Mouse (Mus musculus) hindbrain, embryonic 11.5 days (tissue): Measurements from ENCODE around the gene Sbk2. TPM values are rescaled to one million over a fixed set of nuclear protein-coding genes. Genes with fewer than 3 reads are reported as not detected.

Source experiments
- ATAC-seq: fragments of 200-750 bp; cut with Nextera tagmentation; 2 replicates; pipeline ENCODE4 v1.8.0; 2017; ENCODE audit warnings: mild to moderate bottlenecking, moderate TSS enrichment, moderate library complexity; ENCODE audit not compliant: low FRiP score
- DNase-seq: peaks from one replicate; pipeline ENCODE4 v3.0.0-alpha.2; 2015; ENCODE audit warnings: low spot score
- H3K27ac ChIP-seq: fragments of 300-500 bp; sonication (generic); 2 replicates; pipeline ENCODE4 v1.5.1; 2014; ENCODE audit warnings: mild to moderate bottlenecking, low read depth, low read length
- H3K27me3 ChIP-seq: fragments of 300-500 bp; sonication (generic); 2 replicates; pipeline ENCODE4 v1.6.1; 2014; ENCODE audit warnings: mild to moderate bottlenecking, low read length, moderate library complexity, mixed read lengths; ENCODE audit not compliant: control insufficient read depth, insufficient read depth
- H3K36me3 ChIP-seq: fragments of 300-500 bp; sonication (generic); 2 replicates; pipeline ENCODE4 v1.6.1; 2014; ENCODE audit warnings: mild to moderate bottlenecking, low read length, moderate library complexity, mixed read lengths; ENCODE audit not compliant: control insufficient read depth, insufficient read depth
- H3K4me1 ChIP-seq: fragments of 300-500 bp; sonication (generic); replicated peaks from 2 replicates; pipeline ENCODE4 v1.6.1; 2014; ENCODE audit warnings: low read length, mixed read lengths; ENCODE audit not compliant: control insufficient read depth, insufficient read depth
- H3K4me2 ChIP-seq: fragments of 300-500 bp; sonication (generic); replicated peaks from 2 replicates; pipeline ENCODE4 v1.6.1; 2014; ENCODE audit warnings: mild to moderate bottlenecking, low read depth, low read length
- H3K4me3 ChIP-seq: fragments of 300-500 bp; sonication (generic); 2 replicates; pipeline ENCODE4 v1.5.1; 2014; ENCODE audit warnings: low read depth, low read length
- H3K9ac ChIP-seq: fragments of 300-500 bp; sonication (generic); 2 replicates; pipeline ENCODE4 v1.6.1; 2014; ENCODE audit warnings: low read depth, low read length
- H3K9me3 ChIP-seq: fragments of 300-500 bp; sonication (generic); 2 replicates; pipeline ENCODE4 v1.6.1; 2016; ENCODE audit warnings: low read length; ENCODE audit not compliant: control insufficient read depth
- whole genome bisulfite sequencing: fragments of 180-500 bp; shearing (Covaris S2); extraction: QIAGEN DNeasy Blood & Tissue Kit; methylation state at CpG from one replicate; pipeline ENCODE4 v1.1.7; 2014; 5-methylcytosine and 5-hydroxymethylcytosine counted together
- polyA plus RNA-seq: library from polyadenylated mRNA; unstranded; fragments of >200 nt; fragmentation: Nextera tagmentation; extraction: Ambion mirVana; gene quantifications from 2 replicates; pipeline ENCODE4 v1.2.1, GENCODE M21; 2014

Gene Sbk2
- polyA plus RNA-seq, 1 experiment from 2014 or later: 0.09 TPM

DNA sequence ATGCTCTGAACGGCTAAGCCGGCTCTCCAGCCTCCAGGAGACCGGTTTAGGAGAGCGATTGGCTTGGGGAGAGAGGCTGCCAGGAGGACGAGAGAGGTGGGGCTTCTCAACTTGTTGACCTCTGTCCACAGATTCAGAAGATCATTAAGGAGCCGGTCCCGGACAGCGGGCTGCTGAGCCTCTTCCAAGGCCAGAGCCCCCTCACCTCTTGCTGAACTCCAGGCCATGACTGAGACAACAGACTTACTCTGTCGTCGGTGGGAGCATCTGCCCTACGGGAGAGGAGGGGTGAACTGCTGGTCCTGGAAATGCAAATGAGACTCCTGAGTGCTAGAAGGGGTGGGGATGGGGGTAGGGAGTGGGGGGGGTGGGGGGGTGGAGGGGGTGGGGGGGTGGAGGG lies 69.0 kb downstream of the Sbk2 start:
- WGBS: 60% methylated on average over 8 of the region's 11 CpGs
- ATAC-seq: no peak

More for the DNA sequence above, 69.0 kb downstream of the Sbk2 start:
- no peak overlapping the region for H3K9ac ChIP-seq
- H3K4me1 ChIP-seq: no peaks in the 10 kb centered on the region
- H3K27me3 ChIP-seq: no peaks in the 10 kb centered on the region; the same call in 1 of the 2 replicates
- no peaks in the 10 kb centered on the region for H3K9me3 ChIP-seq
- no peaks in the 10 kb centered on the region for H3K36me3 ChIP-seq
- no peak overlapping the region for H3K27ac ChIP-seq
- H3K4me2 ChIP-seq: no peak overlapping the region
- H3K4me3 ChIP-seq: no peak overlapping the region
- DNase-seq: no peak

Other genes with a start within 250 kb of the Sbk2 start
- gene Tmem150b, start 239.2 kb downstream of the Sbk2 start, polyA plus RNA-seq: 0.22 and 0.26 TPM in 2 replicates
- 64.3 and 69.2 TPM in 2 replicates for gene Kmt5c, start 224.3 kb downstream of the Sbk2 start, polyA plus RNA-seq
- gene Cox6b2, start 211.3 kb downstream of the Sbk2 start, polyA plus RNA-seq: 28.0 and 28.5 TPM in 2 replicates
- gene Fam71e2, start 193.1 kb downstream of the Sbk2 start, polyA plus RNA-seq: not detected in 2 replicates
- 0.08 and 0.14 TPM in 2 replicates for gene Il11, start 181.5 kb downstream of the Sbk2 start, polyA plus RNA-seq
- not detected in 2 replicates for gene Tmem190, start 181.5 kb downstream of the Sbk2 start, polyA plus RNA-seq
- 0.78 and 0.93 TPM in 2 replicates for gene Tmem238, start 174.8 kb downstream of the Sbk2 start, polyA plus RNA-seq
- gene Rpl28, start 171.5 kb downstream of the Sbk2 start, polyA plus RNA-seq: 186 and 191 TPM in 2 replicates
- 400 and 452 TPM in 2 replicates for gene Ube2s, start 151.8 kb downstream of the Sbk2 start, polyA plus RNA-seq
- gene Shisa7, start 119.7 kb downstream of the Sbk2 start, polyA plus RNA-seq: 2.9 and 4.1 TPM in 2 replicates
- 2.5 and 2.9 TPM in 2 replicates for gene Isoc2b, start 94.1 kb downstream of the Sbk2 start, polyA plus RNA-seq
- 1.1 TPM in 2 replicates for gene Isoc2a, start 87.3 kb downstream of the Sbk2 start, polyA plus RNA-seq
- 0.11 TPM in 1 of 2 replicates, not detected in the other for gene Gm36210, start 57.9 kb downstream of the Sbk2 start, polyA plus RNA-seq
- gene Zfp628, start 49.2 kb downstream of the Sbk2 start, polyA plus RNA-seq: 4.0 and 4.2 TPM in 2 replicates
- gene Nat14, start 42.4 kb downstream of the Sbk2 start, polyA plus RNA-seq: 7.1 and 7.3 TPM in 2 replicates
- 1.1 and 1.4 TPM in 2 replicates for gene Ssc5d, start 38.6 kb downstream of the Sbk2 start, polyA plus RNA-seq
- 0.04 TPM in 1 of 2 replicates, not detected in the other for gene Sbk3, start 6.8 kb upstream of the Sbk2 start, polyA plus RNA-seq
- 45.0 and 61.0 TPM in 2 replicates for gene Zfp579, start 31.8 kb upstream of the Sbk2 start, polyA plus RNA-seq
- 7.5 and 10.6 TPM in 2 replicates for gene Zfp524, start 50.0 kb upstream of the Sbk2 start, polyA plus RNA-seq
- gene Fiz1, start 50.3 kb upstream of the Sbk2 start, polyA plus RNA-seq: 38.2 and 43.2 TPM in 2 replicates
- 0.19 and 1.8 TPM in 2 replicates for gene Gm44973, start 51.1 kb upstream of the Sbk2 start, polyA plus RNA-seq
- gene Zfp865, start 56.0 kb upstream of the Sbk2 start, polyA plus RNA-seq: 5.7 and 8.6 TPM in 2 replicates
- 7.2 and 8.6 TPM in 2 replicates for gene Ccdc106, start 56.1 kb upstream of the Sbk2 start, polyA plus RNA-seq
- gene 4632433K11Rik, start 69.7 kb upstream of the Sbk2 start, polyA plus RNA-seq: not detected in 2 replicates
- gene Zfp784, start 74.0 kb upstream of the Sbk2 start, polyA plus RNA-seq: 3.1 and 4.3 TPM in 2 replicates
- gene Zfp580, start 87.1 kb upstream of the Sbk2 start, polyA plus RNA-seq: 32.4 and 37.5 TPM in 2 replicates
- gene U2af2, start 97.7 kb upstream of the Sbk2 start, polyA plus RNA-seq: 161 and 162 TPM in 2 replicates
- gene Epn1, start 115.8 kb upstream of the Sbk2 start, polyA plus RNA-seq: 54.2 and 55.3 TPM in 2 replicates
- not detected in 2 replicates for gene Rfpl4, start 152.5 kb upstream of the Sbk2 start, polyA plus RNA-seq
- gene Rasl2-9, start 161.5 kb upstream of the Sbk2 start, polyA plus RNA-seq: 0.18 and 0.31 TPM in 2 replicates
- gene Vmn1r55, start 185.3 kb upstream of the Sbk2 start, polyA plus RNA-seq: 0.01 and 0.05 TPM in 2 replicates
- gene Vmn1r56, start 232.3 kb upstream of the Sbk2 start, polyA plus RNA-seq: not detected in 2 replicates